Mouse (Mus musculus) liver, embryonic 14.5 days (tissue): ENCODE data around the gene Plaur. TPM values are rescaled to one million over a fixed set of nuclear protein-coding genes. Genes with fewer than 3 reads are reported as not detected.
A peak's percentile ranks its signal among the peaks of the same experiment; 100 is the strongest.
"Not testable (repeated sequence)": the region's sequence is repeated elsewhere in the genome, so short reads cannot be mapped to it uniquely, and the experiment has no call there.

Experiments
- ATAC-seq: fragments of 200-750 bp; cut with Nextera tagmentation; 2 replicates; pipeline ENCODE4 v1.8.0; 2017; ENCODE audit warnings: moderate number of reproducible peaks, mild to moderate bottlenecking, moderate library complexity; ENCODE audit not compliant: insufficient read depth
- DNase-seq, 3 experiments: peaks; one replicate each; pipeline ENCODE4 v3.0.0-alpha.2; 2012 to 2013; ENCODE audit warnings: low read depth in 3 of 3, low spot score in 3 of 3
- H3K27ac ChIP-seq: fragments of 300-500 bp; sonication (generic); 2 replicates; pipeline ENCODE4 v1.5.1; 2014; ENCODE audit warnings: moderate library complexity, mild to moderate bottlenecking, control low read depth, inconsistent platforms
- H3K27me3 ChIP-seq: fragments of 300-500 bp; sonication (generic); 2 replicates; pipeline ENCODE4 v1.6.1; 2014; ENCODE audit warnings: mild to moderate bottlenecking, low read length, moderate library complexity; ENCODE audit not compliant: control insufficient read depth, insufficient read depth
- H3K36me3 ChIP-seq: fragments of 300-500 bp; sonication (generic); replicated peaks from 2 replicates; pipeline ENCODE4 v1.6.1; 2014; ENCODE audit warnings: low read depth; ENCODE audit not compliant: control insufficient read depth, insufficient read depth
- H3K4me1 ChIP-seq, 2 experiments: fragments of 200-500 bp in 1 of 2; fragments of 300-500 bp in 1 of 2; sonication (generic) in 1 of 2; replicated peaks; 2 replicates each; pipeline ENCODE4 v1.6.1; 2012 to 2014; ENCODE audit warnings: antibody characterized with exemption in 1 of 2, inconsistent platforms in 1 of 2, low read length in 1 of 2; ENCODE audit not compliant: control insufficient read depth in 2 of 2, insufficient read depth in 2 of 2
- H3K4me2 ChIP-seq: fragments of 300-500 bp; sonication (generic); 2 replicates; pipeline ENCODE4 v1.6.1; 2014; ENCODE audit warnings: low read depth, mild to moderate bottlenecking, control low read depth, moderate library complexity
- H3K4me3 ChIP-seq, 2 experiments: fragments of 200-500 bp in 1 of 2; fragments of 300-500 bp in 1 of 2; sonication (generic) in 1 of 2; 2 replicates each; pipeline ENCODE4 v1.5.1; 2012 to 2014; ENCODE audit warnings: low read depth in 2 of 2, low read length in 2 of 2, mild to moderate bottlenecking in 2 of 2, control low read depth in 1 of 2, inconsistent platforms in 1 of 2, moderate library complexity in 1 of 2; ENCODE audit not compliant: insufficient read depth in 1 of 2
- H3K9ac ChIP-seq: fragments of 300-500 bp; sonication (generic); replicated peaks from 2 replicates; pipeline ENCODE4 v1.6.1; 2014; ENCODE audit warnings: mild to moderate bottlenecking, control low read depth, moderate library complexity
- H3K9me3 ChIP-seq: fragments of 300-500 bp; sonication (generic); 2 replicates; pipeline ENCODE4 v1.6.1; 2016; ENCODE audit warnings: low read length, mixed read lengths; ENCODE audit not compliant: control insufficient read depth
- CTCF ChIP-seq: IDR thresholded peaks from 2 replicates; pipeline ENCODE4 v1.5.1; 2016; ENCODE audit warnings: antibody characterized with exemption, low read depth, control low read depth
- EP300 ChIP-seq: IDR thresholded peaks from 2 replicates; pipeline ENCODE4 v1.6.1; 2016; ENCODE audit warnings: antibody characterized with exemption, low read depth
- WGBS: fragments of 180-500 bp; shearing (Covaris S2); extraction: QIAGEN DNeasy Blood & Tissue Kit; methylation state at CpG from one replicate; pipeline ENCODE4 v1.1.7; 2014; ENCODE audit not compliant: insufficient replicate concordance; 5-methylcytosine and 5-hydroxymethylcytosine counted together
- polyA plus RNA-seq, 2 experiments: library from polyadenylated mRNA; depleted of rRNA in 1 of 2; stranded (reverse) in 1 of 2; unstranded in 1 of 2; fragments of >200 nt; fragmentation: Nextera tagmentation in 1 of 2; extraction: Ambion mirVana in 1 of 2; gene quantifications; 2 replicates each; pipeline versions ENCODE4 v1.2.1 to v1.2.3; 2012 to 2014

Plaur gene
- polyA plus RNA-seq, 2 experiments: 2.1 to 3.5 TPM

- H3K4me1 ChIP-seq: peaks cover 0 to 2% of the 10 kb centered on the region in 2 experiments; a peak in 1 of 4 replicates
- H3K9ac ChIP-seq: no peak within 1 kb of the TSS; the same call in 1 of the 2 replicates
- ATAC-seq (peak; percentile 70), DNase-seq (peak in 2 of 3 experiments; percentile 39)
- no peaks in the 10 kb centered on the region for H3K36me3 ChIP-seq
- H3K27ac ChIP-seq: no peak within 1 kb of the TSS
- no peak for TF ChIP-seq EP300
- no peak for TF ChIP-seq CTCF
- peak within 1 kb of the TSS; percentile 58 for H3K4me2 ChIP-seq
- H3K27me3 ChIP-seq: peaks cover 38% of the 10 kb centered on the region
- H3K9me3 ChIP-seq: no peaks in the 10 kb centered on the region; the same call in 1 of the 2 replicates
- WGBS: under 1% methylated on average over 75 of the region's 83 CpGs
- H3K4me3 ChIP-seq: peak within 1 kb of the TSS; percentile 41 to 54
These were observed 19.4 kb downstream of the Plaur start, which contains the start of gene Cadm4 for GRCm38 (mm10) chr7:24481474-24482207. Gene Cadm4, plus strand, starts transcription at chr7:24482023.

GRCm38 (mm10) chr7:24482208-24483020, 20.1 kb downstream of the Plaur start:
- H3K4me2 ChIP-seq: peak overlapping the region; percentile 58
- H3K9ac ChIP-seq: no peak overlapping the region; the same call in 1 of the 2 replicates
- peak overlapping the region; percentile 18 to 54; a peak in 3 of 4 replicates for H3K4me3 ChIP-seq
- no peak overlapping the region for H3K27ac ChIP-seq
- ATAC-seq (peak; percentile 14; the same call in 1 of the 2 replicates), DNase-seq (no peak)
- H3K9me3 ChIP-seq: no peaks in the 10 kb centered on the region; the same call in 1 of the 2 replicates
- TF ChIP-seq CTCF (no peak), EP300 (no peak)
- 4% methylated on average over 22 of the region's 38 CpGs for WGBS
- no peaks in the 10 kb centered on the region for H3K36me3 ChIP-seq
- H3K4me1 ChIP-seq: peaks cover 0 to 2% of the 10 kb centered on the region in 2 experiments; a peak in 1 of 4 replicates
- H3K27me3 ChIP-seq: peaks cover 38% of the 10 kb centered on the region

GRCm38 (mm10) chr7:24483291-24483690, 21.0 kb downstream of the Plaur start:
- H3K9me3 ChIP-seq, H3K9ac ChIP-seq, ATAC-seq, H3K36me3 ChIP-seq, H3K27ac ChIP-seq, H3K4me1 ChIP-seq, H3K4me3 ChIP-seq, H3K4me2 ChIP-seq, DNase-seq: not testable (repeated sequence)
- peaks cover 38% of the 10 kb centered on the region for H3K27me3 ChIP-seq
- 34% methylated on average over 6 of the region's 6 CpGs for WGBS

GRCm38 (mm10) chr7:24485481-24485880, 23.2 kb downstream of the Plaur start:
- TF ChIP-seq EP300 (no peak), CTCF (no peak)
- WGBS: 63% methylated on average over 9 of the region's 9 CpGs
- H3K9ac ChIP-seq: no peak overlapping the region
- DNase-seq (no peak), ATAC-seq (no peak)
- no peak overlapping the region for H3K27ac ChIP-seq
- no peaks in the 10 kb centered on the region for H3K36me3 ChIP-seq
- H3K9me3 ChIP-seq: no peaks in the 10 kb centered on the region
- peaks cover 36% of the 10 kb centered on the region for H3K27me3 ChIP-seq
- H3K4me3 ChIP-seq: no peak overlapping the region
- no peak overlapping the region for H3K4me2 ChIP-seq
- peaks cover 0 to 2% of the 10 kb centered on the region in 2 experiments; a peak in 1 of 4 replicates for H3K4me1 ChIP-seq

- Histone ChIP-seq H3K4me1 (no peaks in the 10 kb centered on the region), H3K36me3 (no peaks in the 10 kb centered on the region), H3K9me3 (no peaks in the 10 kb centered on the region), H3K27me3 (peaks cover 24% of the 10 kb centered on the region), H3K9ac (no peak overlapping the region), H3K4me3 (no peak overlapping the region), H3K27ac (no peak overlapping the region), H3K4me2 (no peak overlapping the region)
- DNase-seq (no peak), ATAC-seq (no peak)
- WGBS: 49% methylated on average over 9 of the region's 9 CpGs
- no peak for TF ChIP-seq EP300
- TF ChIP-seq CTCF: no peak
These were observed 24.4 kb downstream of the Plaur start for GRCm38 (mm10) chr7:24486654-24487130.
